Mouse (Mus musculus): ENCODE results near the gene Dhx8. TPM values are rescaled to one million over a fixed set of nuclear protein-coding genes. Genes with fewer than 3 reads are reported as not detected.

Dhx8 gene
- total and polyA plus RNA-seq, 3 experiments, result 33.1 to 44.7 TPM; not detected in 1

DNA sequence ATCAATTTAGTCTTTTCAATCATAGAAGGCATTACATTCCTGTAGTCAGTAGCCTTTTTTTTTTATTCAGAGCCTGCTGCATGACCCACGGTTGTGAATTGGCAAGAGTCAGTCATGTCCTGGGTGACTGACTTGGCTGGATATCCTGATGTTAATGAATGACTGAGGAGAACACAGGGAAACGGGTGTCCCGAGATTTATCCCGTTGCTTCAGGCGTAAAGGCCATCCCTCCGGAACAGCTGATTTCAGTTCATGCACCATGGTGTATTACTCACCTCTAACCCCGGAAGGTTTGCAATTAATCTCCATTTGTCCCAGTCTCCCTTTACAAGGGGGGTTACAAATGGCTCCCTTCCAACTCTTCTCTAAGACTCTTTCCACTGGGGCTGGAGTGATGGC is 18.7 kb upstream of the Dhx8 start:
- Histone ChIP-seq H3K36me3 (ENCODE audit: control insufficient read depth in 1 of 2, insufficient read depth in 2 of 2, low read length in 2 of 2) (no peaks in the 10 kb centered on the region), H3K4me3 (ENCODE audit: control insufficient read depth in 1 of 2, insufficient read depth in 1 of 2, low read depth in 2 of 2, low read length in 2 of 2) (no peak overlapping the region), H3K79me2 (ENCODE audit: control insufficient read depth, insufficient read depth, low read length, poor library complexity) (no peaks in the 10 kb centered on the region), H3K4me1 (ENCODE audit: control insufficient read depth in 1 of 2, insufficient read depth in 2 of 2, low read length in 2 of 2) (no peaks in the 10 kb centered on the region), H3K27me3 (ENCODE audit: control insufficient read depth in 1 of 2, insufficient read depth in 2 of 2, low read length in 2 of 2) (peaks cover 21 to 31% of the 10 kb centered on the region in 2 experiments), H3K9me3 (replicated peaks; ENCODE audit: insufficient read depth, low read length) (no peaks in the 10 kb centered on the region), H3K27ac (ENCODE audit: control insufficient read depth, low read depth, low read length) (no peak overlapping the region), H3K9ac (ENCODE audit: control insufficient read depth, low read depth, low read length, poor library complexity, severe bottlenecking) (no peak overlapping the region)
- no peak for DNase-seq (ENCODE audit: low read depth, low spot score)
- no peak for TF ChIP-seq GABPA (IDR thresholded peaks at IDR 0.05; ENCODE audit: low read depth, low read length)
- TF ChIP-seq MXI1 (IDR thresholded peaks at IDR 0.05; ENCODE audit: low read depth, low read length), result no peak
- TF ChIP-seq MAFK (IDR thresholded peaks at IDR 0.05; ENCODE audit: borderline replicate concordance, low read depth, low read length), result no peak
- TF ChIP-seq EP300 (IDR thresholded peaks at IDR 0.05; ENCODE audit: low read depth in 1 of 2, low read length in 2 of 2), result no peak
- no peak for TF ChIP-seq ZC3H11A (IDR thresholded peaks at IDR 0.05; ENCODE audit: low read depth, low read length)
- TF ChIP-seq SMC3 (IDR thresholded peaks at IDR 0.05; ENCODE audit: low read depth, low read length), result no peak
- TF ChIP-seq SIN3A (IDR thresholded peaks at IDR 0.05; ENCODE audit: low read length), result no peak
- TF ChIP-seq MYC (IDR thresholded peaks at IDR 0.05; ENCODE audit: low read depth, low read length), result no peak
- TF ChIP-seq JUND (IDR thresholded peaks at IDR 0.05; ENCODE audit: low read depth, low read length), result no peak
- TF ChIP-seq MYB (IDR thresholded peaks at IDR 0.05; ENCODE audit: low read depth, low read length), result no peak

DNA sequence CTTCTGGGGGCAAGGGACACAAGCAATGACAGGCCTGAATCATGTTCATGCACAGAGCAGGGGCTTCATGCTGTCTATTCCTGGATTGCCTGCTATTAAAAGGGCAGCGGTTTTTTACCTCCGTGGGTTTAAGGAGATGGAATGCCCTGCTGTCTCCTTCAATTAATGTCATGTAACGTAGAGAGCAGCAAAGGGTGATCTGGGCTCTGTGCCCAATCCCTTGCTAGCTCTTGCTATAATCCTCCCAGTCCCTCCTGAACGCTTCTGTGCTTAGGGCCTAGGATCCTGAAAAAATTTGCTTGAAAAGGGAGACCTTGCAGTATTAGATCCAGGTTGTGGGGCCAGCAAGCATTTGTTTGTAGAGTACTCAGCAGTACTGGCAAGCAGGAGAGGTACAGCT is 14.4 kb upstream of the Dhx8 start:
- TF ChIP-seq NRF1 (IDR thresholded peaks at IDR 0.05; ENCODE audit: insufficient read depth, low read depth, low read length, poor library complexity, severe bottlenecking) (no peak), POLR2AphosphoS5 (IDR thresholded peaks at IDR 0.05; ENCODE audit: borderline replicate concordance, low read depth, low read length) (no peak), HCFC1 (IDR thresholded peaks at IDR 0.05; ENCODE audit: low read depth, low read length) (no peak), GABPA (IDR thresholded peaks at IDR 0.05; ENCODE audit: low read depth, low read length) (no peak)
- peaks cover 20 to 21% of the 10 kb centered on the region in 2 experiments for H3K27me3 ChIP-seq (ENCODE audit: control insufficient read depth in 1 of 2, insufficient read depth in 2 of 2, low read length in 2 of 2)
- H3K9me3 ChIP-seq (replicated peaks; ENCODE audit: insufficient read depth, low read length), result no peaks in the 10 kb centered on the region
- no peak overlapping the region for H3K9ac ChIP-seq (ENCODE audit: control insufficient read depth, low read depth, low read length, poor library complexity, severe bottlenecking)
- no peaks in the 10 kb centered on the region for H3K36me3 ChIP-seq (ENCODE audit: control insufficient read depth in 1 of 2, insufficient read depth in 2 of 2, low read length in 2 of 2)
- no peak overlapping the region for H3K4me3 ChIP-seq (ENCODE audit: control insufficient read depth in 1 of 2, insufficient read depth in 1 of 2, low read depth in 2 of 2, low read length in 2 of 2)
- no peak for DNase-seq (ENCODE audit: low read depth, low spot score)
- H3K27ac ChIP-seq (ENCODE audit: control insufficient read depth, low read depth, low read length), result no peak overlapping the region
- no peaks in the 10 kb centered on the region for H3K79me2 ChIP-seq (ENCODE audit: control insufficient read depth, insufficient read depth, low read length, poor library complexity)
- H3K4me1 ChIP-seq (ENCODE audit: control insufficient read depth in 1 of 2, insufficient read depth in 2 of 2, low read length in 2 of 2), result no peaks in the 10 kb centered on the region

DNA sequence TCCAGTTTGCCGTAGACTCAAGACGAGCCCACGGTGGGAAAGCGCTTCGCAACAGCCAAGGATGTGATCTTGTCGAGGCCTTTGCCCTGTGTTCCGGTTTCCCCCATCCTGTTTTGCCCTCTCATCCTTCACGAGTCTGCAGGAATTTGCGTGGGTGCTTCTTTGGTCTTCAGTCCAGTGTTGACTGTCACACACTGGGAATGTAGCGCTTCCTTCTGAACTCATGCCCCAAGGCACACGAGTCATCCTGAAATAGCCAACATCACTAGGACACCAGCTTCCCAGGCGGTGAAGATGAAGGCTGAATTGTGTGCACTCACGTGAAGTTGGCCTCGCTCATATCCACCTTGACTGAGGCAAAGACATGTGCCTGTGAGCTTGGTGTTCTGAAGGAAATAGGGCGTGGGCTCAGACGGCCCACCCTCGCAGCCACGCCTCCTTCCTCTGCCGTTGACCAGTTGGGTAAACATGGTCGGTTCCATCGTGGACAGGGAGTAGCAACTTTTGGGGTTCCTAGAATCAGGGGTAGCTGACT is 12.7 kb upstream of the Dhx8 start:
- H3K79me2 ChIP-seq (ENCODE audit: control insufficient read depth, insufficient read depth, low read length, poor library complexity), result no peaks in the 10 kb centered on the region
- H3K4me3 ChIP-seq (ENCODE audit: control insufficient read depth in 1 of 2, insufficient read depth in 1 of 2, low read depth in 2 of 2, low read length in 2 of 2), result no peak overlapping the region
- TF ChIP-seq MEF2A (IDR thresholded peaks at IDR 0.05; ENCODE audit: extremely low read depth, insufficient replicate concordance, low read depth, low read length, poor library complexity, severe bottlenecking) (no peak), ZKSCAN1 (IDR thresholded peaks at IDR 0.05; ENCODE audit: low read depth, low read length) (no peak), USF1 (IDR thresholded peaks at IDR 0.05; ENCODE audit: low read depth, low read length) (no peak)
- H3K36me3 ChIP-seq (ENCODE audit: control insufficient read depth in 1 of 2, insufficient read depth in 2 of 2, low read length in 2 of 2), result no peaks in the 10 kb centered on the region
- H3K4me1 ChIP-seq (ENCODE audit: control insufficient read depth in 1 of 2, insufficient read depth in 2 of 2, low read length in 2 of 2), result no peaks in the 10 kb centered on the region
- no peak overlapping the region for H3K27ac ChIP-seq (ENCODE audit: control insufficient read depth, low read depth, low read length)
- H3K9ac ChIP-seq (ENCODE audit: control insufficient read depth, low read depth, low read length, poor library complexity, severe bottlenecking), result no peak overlapping the region
- no peak for DNase-seq (ENCODE audit: low read depth, low spot score)
- H3K9me3 ChIP-seq (replicated peaks; ENCODE audit: insufficient read depth, low read length), result no peaks in the 10 kb centered on the region
- H3K27me3 ChIP-seq (ENCODE audit: control insufficient read depth in 1 of 2, insufficient read depth in 2 of 2, low read length in 2 of 2), result peaks cover 20 to 21% of the 10 kb centered on the region in 2 experiments
